Mouse (Mus musculus): ENCODE measurements around the gene Marcks.
"Not testable (repeated sequence)": the region's sequence is repeated elsewhere in the genome, so short reads cannot be mapped to it uniquely, and the experiment has no call there.

The Marcks gene

GRCm38 (mm10) chr10:37084071-37084470, 54.6 kb downstream of the Marcks start:
- in situ Hi-C loops (cut with MboI; ENCODE audit: low pct_unique_long_range_greater_than_20kb in 1 of 2, low sequenced_read_pairs in 2 of 2, unreplicated experiment in 1 of 2) = not testable (repeated sequence)
